Mouse (Mus musculus): ENCODE results near the gene Snx29.

- TF ChIP-seq TAL1 (IDR thresholded peaks at IDR 0.05; ENCODE audit: low read length) (no peak), GATA1 (IDR thresholded peaks at IDR 0.05; ENCODE audit: low read length) (no peak)
Measured at GRCm38 (mm10) chr16:11469491-11469890, 146.8 kb downstream of the Snx29 start.

All from erythroblast, embryonic 14.5 days (primary cell).